Mouse (Mus musculus): Measurements from ENCODE around the gene Ptpn21.

GRCm38 (mm10) chr12:98701564-98701963, 35.6 kb downstream of the Ptpn21 start:
- TF ChIP-seq POLR2A (IDR thresholded peaks at IDR 0.05; ENCODE audit: insufficient read depth, low read depth, low read length): no peak
- no peak for TF ChIP-seq CTCF (IDR thresholded peaks at IDR 0.05)
- no peak for TF ChIP-seq EP300 (IDR thresholded peaks at IDR 0.05; ENCODE audit: insufficient read depth, low read depth, low read length)
